Mouse (Mus musculus) central nervous system, embryonic 18 days (tissue): ENCODE data around the gene Ndufa11. TPM values are rescaled to one million over a fixed set of nuclear protein-coding genes. Genes with fewer than 3 reads are reported as not detected.

Experiments
- polyA plus RNA-seq: library from polyadenylated mRNA; depleted of rRNA; stranded (reverse); fragments of >200 nt; gene quantifications from 2 replicates; pipeline ENCODE4 v1.2.3, GENCODE M21; 2012; rRNA removed

Ndufa11 gene
- 297 and 335 TPM in 2 replicates for polyA plus RNA-seq

DNA sequence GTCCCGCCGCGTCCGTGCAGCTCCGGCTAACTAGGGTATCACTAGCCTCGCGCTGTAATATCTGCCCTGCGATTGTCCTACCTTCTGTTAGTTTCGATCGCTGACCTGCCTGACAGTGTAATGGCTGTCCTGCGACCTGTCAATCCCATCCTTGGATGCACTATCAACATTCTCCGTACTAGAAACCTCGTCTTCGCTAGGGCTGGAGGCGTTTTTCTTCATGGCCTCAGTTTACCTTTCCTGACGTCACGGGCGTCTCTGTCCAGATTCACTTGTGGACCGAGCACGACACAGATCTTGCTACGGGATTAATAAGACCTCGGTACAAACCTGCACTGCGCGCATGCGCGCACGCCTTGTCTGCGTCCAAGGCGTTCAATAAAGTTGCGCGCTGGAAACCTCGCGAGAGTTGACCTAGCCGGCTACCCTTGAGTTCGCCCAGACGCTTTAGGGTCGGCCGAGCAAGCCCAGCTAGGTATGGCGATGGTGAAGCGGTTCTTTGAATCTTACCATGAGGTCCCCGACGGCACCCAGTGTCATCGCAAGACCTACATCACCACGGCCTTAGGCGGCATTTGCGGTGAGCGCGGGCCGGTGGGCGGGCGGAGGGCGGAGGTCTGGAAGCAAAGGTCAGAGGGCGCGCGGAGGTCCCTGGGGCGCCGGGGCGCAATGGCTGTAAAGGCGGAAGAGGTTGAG lies at the start of gene Ndufa11, which contains the start of gene Vmac:
Gene Ndufa11, plus strand, starts transcription at position 405 of the 696 bp plus-strand sequence.
Gene Vmac, minus strand, starts transcription at position 660 of the 696 bp plus-strand sequence.

DNA sequence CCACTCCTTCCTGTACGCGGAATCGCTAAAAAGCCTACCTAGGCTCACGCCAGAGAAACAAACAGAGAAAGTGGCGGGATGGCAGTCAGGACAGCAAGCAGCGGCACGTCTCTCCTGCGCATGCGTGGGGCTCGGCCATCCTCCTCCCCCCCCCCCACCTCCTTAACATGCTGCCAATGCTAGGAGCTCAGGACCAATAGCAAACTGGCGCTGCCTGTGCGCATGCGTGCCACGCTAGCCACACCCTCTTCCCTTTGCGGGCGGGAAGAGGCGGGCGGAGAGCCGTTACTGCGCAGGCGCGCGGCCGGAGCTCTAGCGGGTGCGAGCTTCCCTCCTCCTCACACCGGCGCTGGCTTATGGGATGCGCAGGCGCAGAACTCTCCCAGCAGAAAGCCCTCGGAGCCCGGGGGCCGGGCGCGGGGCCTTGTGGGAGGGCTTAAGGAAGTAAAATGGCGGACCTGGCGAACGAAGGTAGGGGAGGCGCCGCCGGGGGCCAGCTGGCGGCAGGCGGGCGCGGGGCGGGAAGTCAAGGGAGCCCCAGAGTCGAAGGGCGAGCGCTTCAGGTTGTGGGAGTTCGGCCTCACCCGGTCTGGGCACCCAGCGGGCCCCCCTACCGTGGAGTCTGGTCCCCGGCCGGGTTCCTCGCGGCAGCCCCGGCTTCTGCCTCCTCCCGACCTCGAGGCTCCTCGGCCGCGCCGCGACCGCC lies 44.5 kb upstream of the Ndufa11 start, which contains the start of gene Ranbp3:
Gene Ranbp3, plus strand, starts transcription at position 354 of the 706 bp plus-strand sequence.

DNA sequence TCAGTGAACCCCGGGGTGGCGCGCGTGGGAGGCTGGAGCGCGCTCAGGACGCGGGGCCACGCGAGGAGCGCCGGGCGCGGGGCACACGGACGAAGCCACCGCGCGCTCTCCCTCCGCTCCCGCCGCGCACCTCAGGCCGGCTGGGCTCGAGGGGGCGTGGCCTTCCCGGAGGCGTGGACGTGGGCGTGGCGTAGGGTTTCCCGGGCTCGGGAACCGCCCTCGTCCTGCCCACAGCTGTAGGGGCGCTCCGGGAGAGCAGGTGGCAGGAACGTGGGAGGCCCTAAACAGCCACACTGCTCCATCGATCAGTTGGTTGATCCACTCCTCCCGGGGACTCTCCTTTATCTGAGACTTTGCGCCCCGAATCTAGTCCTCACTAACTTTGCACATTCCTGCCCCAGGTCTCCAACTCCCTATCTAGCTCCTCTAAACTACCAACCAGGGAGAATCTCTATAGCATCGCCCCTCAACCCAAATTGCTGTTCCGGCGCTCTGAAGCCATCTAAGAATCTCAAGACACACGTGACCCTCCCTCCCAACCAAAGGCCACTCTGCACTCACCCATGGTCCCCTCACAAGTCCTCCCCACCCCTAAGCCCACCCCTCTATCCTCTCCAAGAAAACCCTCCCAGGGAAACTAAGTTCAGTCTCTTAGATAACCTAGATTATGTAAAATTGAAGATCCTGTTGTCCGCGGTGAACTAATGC lies 40.0 kb downstream of the Ndufa11 start, which contains the start of gene Nrtn:
Gene Nrtn, minus strand, starts transcription at position 115 of the 708 bp plus-strand sequence.

DNA sequence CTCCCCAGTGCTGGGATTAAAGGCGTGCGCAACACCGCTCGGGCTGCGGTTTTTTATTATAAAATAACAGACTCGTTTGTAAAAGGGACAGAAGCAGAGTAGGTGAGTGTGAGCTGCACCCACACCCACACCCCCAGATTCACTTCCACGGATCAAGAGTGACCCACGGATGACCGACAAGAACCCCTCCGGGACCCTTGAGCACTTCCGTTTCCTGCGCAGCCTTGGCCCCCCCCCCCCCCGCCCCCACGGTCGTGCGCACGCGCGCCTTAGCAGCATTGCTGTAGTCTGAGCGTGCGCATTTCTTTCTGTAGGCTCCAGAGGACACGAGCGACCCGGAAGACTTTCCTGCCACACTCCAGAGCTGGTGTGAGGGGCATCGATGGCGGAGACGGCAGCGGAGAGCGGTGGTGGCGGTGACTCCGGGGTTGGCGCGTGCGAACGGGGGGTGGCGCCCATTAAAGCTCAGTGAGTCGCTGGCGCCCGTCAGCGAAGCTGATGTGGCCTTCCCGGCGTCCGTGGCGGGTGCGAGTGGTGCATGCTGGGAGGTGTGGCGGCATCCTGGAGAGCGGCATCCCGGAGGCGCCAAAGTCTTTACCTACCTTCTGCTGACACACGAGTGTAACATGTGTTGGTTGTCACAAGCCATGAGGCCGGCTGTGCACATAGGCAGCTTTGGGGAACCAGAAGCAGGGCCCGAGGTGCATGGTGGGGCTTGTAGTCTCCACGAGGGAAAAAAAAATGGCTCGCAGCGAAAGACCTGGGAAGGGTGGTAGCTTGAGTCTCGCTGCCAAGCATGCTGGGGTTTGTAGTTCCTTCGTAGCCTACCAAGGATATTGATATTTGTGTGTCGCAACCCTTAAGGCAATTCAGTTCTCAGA lies 47.1 kb downstream of the Ndufa11 start, which contains the start of gene Dus3l:
Gene Dus3l, plus strand, starts transcription at position 284 of the 881 bp plus-strand sequence.

DNA sequence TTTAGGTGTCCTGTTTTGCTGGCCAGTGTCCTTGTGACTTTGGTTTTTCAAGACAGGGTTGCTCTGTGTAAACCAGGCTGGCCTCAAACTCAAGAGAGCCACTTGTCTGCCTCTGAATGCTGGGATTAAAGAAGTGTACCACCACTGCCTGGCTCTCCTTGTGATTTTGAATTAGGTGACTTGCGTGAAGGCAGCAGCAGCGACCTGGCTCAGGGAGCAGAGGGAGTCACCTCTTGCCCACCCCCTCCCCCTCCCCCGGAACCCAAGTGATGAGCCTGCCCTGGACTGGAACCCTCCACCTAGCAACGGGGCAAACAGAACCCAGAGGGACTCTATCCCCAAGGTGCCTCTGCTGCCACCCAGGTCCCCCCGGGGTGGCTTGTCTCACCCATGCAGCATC lies 52.4 kb downstream of the Ndufa11 start, which contains the start of gene Prr22:
Gene Prr22, plus strand, starts transcription at position 301 of the 400 bp plus-strand sequence.

Other genes with a start within 250 kb of the Ndufa11 start
- 949 and 1,105 TPM in 2 replicates for gene Ptprs, start 241.3 kb upstream of the Ndufa11 start, polyA plus RNA-seq
- not detected in 2 replicates for gene Znrf4, start 205.3 kb upstream of the Ndufa11 start, polyA plus RNA-seq
- 2.2 and 2.3 TPM in 2 replicates for gene Gm20219, start 163.4 kb upstream of the Ndufa11 start, polyA plus RNA-seq
- gene Safb2, start 133.2 kb upstream of the Ndufa11 start, polyA plus RNA-seq, result 70.2 and 80.7 TPM in 2 replicates
- 111 and 125 TPM in 2 replicates for gene Safb, start 132.9 kb upstream of the Ndufa11 start, polyA plus RNA-seq
- gene 2410015M20Rik, start 108.0 kb upstream of the Ndufa11 start, polyA plus RNA-seq, result 107 and 117 TPM in 2 replicates
- 1,742 and 1,826 TPM in 2 replicates for gene Rpl36, start 104.4 kb upstream of the Ndufa11 start, polyA plus RNA-seq
- 73.6 and 76.2 TPM in 2 replicates for gene Lonp1, start 90.9 kb upstream of the Ndufa11 start, polyA plus RNA-seq
- 3.9 and 4.6 TPM in 2 replicates for gene Catsperd, start 89.6 kb upstream of the Ndufa11 start, polyA plus RNA-seq
- gene Ranbp3, start 44.5 kb upstream of the Ndufa11 start, polyA plus RNA-seq, result 137 and 142 TPM in 2 replicates
- gene Vmac, start 255 bp downstream of the Ndufa11 start, polyA plus RNA-seq, result 16.2 and 17.9 TPM in 2 replicates
- 4.3 and 4.5 TPM in 2 replicates for gene Nrtn, start 39.8 kb downstream of the Ndufa11 start, polyA plus RNA-seq
- gene Dus3l, start 47.0 kb downstream of the Ndufa11 start, polyA plus RNA-seq, result 192 and 196 TPM in 2 replicates
- gene Prr22, start 52.5 kb downstream of the Ndufa11 start, polyA plus RNA-seq, result 2.1 and 2.4 TPM in 2 replicates
- 3.2 and 3.9 TPM in 2 replicates for gene Rfx2, start 113.2 kb downstream of the Ndufa11 start, polyA plus RNA-seq
- 0.01 and 0.04 TPM in 2 replicates for gene Acsbg2, start 156.7 kb downstream of the Ndufa11 start, polyA plus RNA-seq
- 0.08 TPM in 2 replicates for gene 1700061G19Rik, start 157.7 kb downstream of the Ndufa11 start, polyA plus RNA-seq
- gene Mllt1, start 217.6 kb downstream of the Ndufa11 start, polyA plus RNA-seq, result 115 and 124 TPM in 2 replicates